Mouse (Mus musculus): Measurements from ENCODE around the gene Pcnx4. TPM values are rescaled to one million over a fixed set of nuclear protein-coding genes. Genes with fewer than 3 reads are reported as not detected.

Gene Pcnx4
- polyA plus RNA-seq, 1 experiment = 3.2 TPM

- Histone ChIP-seq H3K27me3 (replicated peaks; ENCODE audit: control insufficient read depth, insufficient read depth, low read length) (no peaks in the 10 kb centered on the region), H3K36me3 (ENCODE audit: control insufficient read depth, insufficient read depth, low read length) (no peaks in the 10 kb centered on the region), H3K4me3 (ENCODE audit: insufficient read depth, low read depth, low read length) (peak overlapping the region; percentile 82), H3K27ac (ENCODE audit: insufficient read depth, low read depth, low read length) (no peak overlapping the region), H3K4me1 (ENCODE audit: control insufficient read depth, insufficient read depth, low read length) (peaks cover 2% of the 10 kb centered on the region; the same call in 1 of the 2 replicates)
- DNase-seq = no peak
- WGBS = 46% methylated on average over 3 of the region's 3 CpGs
- TF ChIP-seq POLR2A (IDR thresholded peaks at IDR 0.05; ENCODE audit: low read depth, low read length) (no peak), CTCF (conservative IDR thresholded peaks at IDR 0.05; ENCODE audit: insufficient read depth, insufficient read length, low read depth, low read length) (no peak)
Observed at GRCm38 (mm10) chr12:72535599-72535998, 584 bp upstream of the Pcnx4 start.

GRCm38 (mm10) chr12:72538571-72538970 lies 2.4 kb downstream of the Pcnx4 start:
- Histone ChIP-seq H3K36me3 (ENCODE audit: control insufficient read depth, insufficient read depth, low read length) (no peaks in the 10 kb centered on the region), H3K27ac (ENCODE audit: insufficient read depth, low read depth, low read length) (no peak overlapping the region), H3K4me3 (ENCODE audit: insufficient read depth, low read depth, low read length) (no peak overlapping the region), H3K4me1 (ENCODE audit: control insufficient read depth, insufficient read depth, low read length) (peaks cover 2% of the 10 kb centered on the region; the same call in 1 of the 2 replicates), H3K27me3 (replicated peaks; ENCODE audit: control insufficient read depth, insufficient read depth, low read length) (no peaks in the 10 kb centered on the region)
- DNase-seq = no peak
- TF ChIP-seq POLR2A (IDR thresholded peaks at IDR 0.05; ENCODE audit: low read depth, low read length) (no peak), CTCF (conservative IDR thresholded peaks at IDR 0.05; ENCODE audit: insufficient read depth, insufficient read length, low read depth, low read length) (no peak)
- WGBS = 91% methylated on average over 10 of the region's 10 CpGs

- TF ChIP-seq CTCF (conservative IDR thresholded peaks at IDR 0.05; ENCODE audit: insufficient read depth, insufficient read length, low read depth, low read length) (no peak), POLR2A (IDR thresholded peaks at IDR 0.05; ENCODE audit: low read depth, low read length) (no peak)
- no peaks in the 10 kb centered on the region for H3K27me3 ChIP-seq (replicated peaks; ENCODE audit: control insufficient read depth, insufficient read depth, low read length)
- H3K27ac ChIP-seq (ENCODE audit: insufficient read depth, low read depth, low read length) = no peak overlapping the region
- 57% methylated on average over 4 of the region's 4 CpGs for WGBS
- no peak for DNase-seq
- H3K4me1 ChIP-seq (ENCODE audit: control insufficient read depth, insufficient read depth, low read length) = no peaks in the 10 kb centered on the region
- no peak overlapping the region for H3K4me3 ChIP-seq (ENCODE audit: insufficient read depth, low read depth, low read length)
- H3K36me3 ChIP-seq (ENCODE audit: control insufficient read depth, insufficient read depth, low read length) = no peaks in the 10 kb centered on the region
Observed at GRCm38 (mm10) chr12:72554347-72554746, 18.2 kb downstream of the Pcnx4 start.

- Histone ChIP-seq H3K27ac (ENCODE audit: insufficient read depth, low read depth, low read length) (no peak overlapping the region), H3K4me1 (ENCODE audit: control insufficient read depth, insufficient read depth, low read length) (no peaks in the 10 kb centered on the region), H3K27me3 (replicated peaks; ENCODE audit: control insufficient read depth, insufficient read depth, low read length) (no peaks in the 10 kb centered on the region), H3K36me3 (ENCODE audit: control insufficient read depth, insufficient read depth, low read length) (no peaks in the 10 kb centered on the region; the same call in 1 of the 2 replicates), H3K4me3 (ENCODE audit: insufficient read depth, low read depth, low read length) (no peak overlapping the region)
- WGBS = 88% methylated on average over 4 of the region's 4 CpGs
- no peak for DNase-seq
- TF ChIP-seq CTCF (conservative IDR thresholded peaks at IDR 0.05; ENCODE audit: insufficient read depth, insufficient read length, low read depth, low read length) (no peak), POLR2A (IDR thresholded peaks at IDR 0.05; ENCODE audit: low read depth, low read length) (no peak)
Observed at GRCm38 (mm10) chr12:72564281-72564795, 28.2 kb downstream of the Pcnx4 start.

- Histone ChIP-seq H3K27me3 (replicated peaks; ENCODE audit: control insufficient read depth, insufficient read depth, low read length) (no peaks in the 10 kb centered on the region), H3K4me1 (ENCODE audit: control insufficient read depth, insufficient read depth, low read length) (no peaks in the 10 kb centered on the region), H3K4me3 (ENCODE audit: insufficient read depth, low read depth, low read length) (no peak overlapping the region), H3K27ac (ENCODE audit: insufficient read depth, low read depth, low read length) (no peak overlapping the region), H3K36me3 (ENCODE audit: control insufficient read depth, insufficient read depth, low read length) (no peaks in the 10 kb centered on the region; the same call in 1 of the 2 replicates)
- no peak for DNase-seq
- 82% methylated on average over 3 of the region's 3 CpGs for WGBS
- TF ChIP-seq CTCF (conservative IDR thresholded peaks at IDR 0.05; ENCODE audit: insufficient read depth, insufficient read length, low read depth, low read length) = no peak
- no peak for TF ChIP-seq POLR2A (IDR thresholded peaks at IDR 0.05; ENCODE audit: low read depth, low read length)
Observed at GRCm38 (mm10) chr12:72582021-72582420, 45.8 kb downstream of the Pcnx4 start.

- Histone ChIP-seq H3K36me3 (ENCODE audit: control insufficient read depth, insufficient read depth, low read length) (no peaks in the 10 kb centered on the region; the same call in 1 of the 2 replicates), H3K27me3 (replicated peaks; ENCODE audit: control insufficient read depth, insufficient read depth, low read length) (no peaks in the 10 kb centered on the region), H3K27ac (ENCODE audit: insufficient read depth, low read depth, low read length) (no peak overlapping the region), H3K4me1 (ENCODE audit: control insufficient read depth, insufficient read depth, low read length) (no peaks in the 10 kb centered on the region), H3K4me3 (ENCODE audit: insufficient read depth, low read depth, low read length) (no peak overlapping the region)
- no peak for DNase-seq
- TF ChIP-seq POLR2A (IDR thresholded peaks at IDR 0.05; ENCODE audit: low read depth, low read length) = no peak
- no peak for TF ChIP-seq CTCF (conservative IDR thresholded peaks at IDR 0.05; ENCODE audit: insufficient read depth, insufficient read length, low read depth, low read length)
- WGBS = 96% methylated on average over 2 of the region's 2 CpGs
Observed at GRCm38 (mm10) chr12:72583099-72583498, 46.9 kb downstream of the Pcnx4 start.

- H3K36me3 ChIP-seq (ENCODE audit: control insufficient read depth, insufficient read depth, low read length) = no peaks in the 10 kb centered on the region
- H3K4me1 ChIP-seq (ENCODE audit: control insufficient read depth, insufficient read depth, low read length) = no peaks in the 10 kb centered on the region
- WGBS = 97% methylated on average over 1 of the region's 1 CpGs
- no peak overlapping the region for H3K27ac ChIP-seq (ENCODE audit: insufficient read depth, low read depth, low read length)
- H3K27me3 ChIP-seq (replicated peaks; ENCODE audit: control insufficient read depth, insufficient read depth, low read length) = no peaks in the 10 kb centered on the region
- H3K4me3 ChIP-seq (ENCODE audit: insufficient read depth, low read depth, low read length) = no peak overlapping the region
- no peak for DNase-seq
- TF ChIP-seq POLR2A (IDR thresholded peaks at IDR 0.05; ENCODE audit: low read depth, low read length) (no peak), CTCF (conservative IDR thresholded peaks at IDR 0.05; ENCODE audit: insufficient read depth, insufficient read length, low read depth, low read length) (no peak)
Observed at GRCm38 (mm10) chr12:72585339-72585738, 49.2 kb downstream of the Pcnx4 start.
